Mouse (Mus musculus): Measurements from ENCODE around the gene Dync2h1. TPM values are rescaled to one million over a fixed set of nuclear protein-coding genes. Genes with fewer than 3 reads are reported as not detected.

The Dync2h1 gene
- total RNA-seq, 2 experiments from 2014 or later: 28.7 to 29.5 TPM

Other genes with a start within 250 kb of the Dync2h1 start
- gene Dcun1d5, start 74 bp upstream of the Dync2h1 start, total RNA-seq (2021): 10 to 100 TPM; 82.0 to 82.7 TPM
- under 1 TPM; 0.17 to 0.18 TPM for gene Mmp13, start 88.1 kb upstream of the Dync2h1 start, total RNA-seq (2021)
- gene Mmp12, start 159.9 kb upstream of the Dync2h1 start, total RNA-seq (2021): not detected
- gene Mmp1b, start 203.6 kb upstream of the Dync2h1 start, total RNA-seq (2021): not detected

All from left cerebral cortex, postnatal 14 days (tissue).